Mouse (Mus musculus): Measurements from ENCODE around the gene Rad51c.
A peak's percentile ranks its signal among the peaks of the same experiment; 100 is the strongest.

The Rad51c gene

DNA sequence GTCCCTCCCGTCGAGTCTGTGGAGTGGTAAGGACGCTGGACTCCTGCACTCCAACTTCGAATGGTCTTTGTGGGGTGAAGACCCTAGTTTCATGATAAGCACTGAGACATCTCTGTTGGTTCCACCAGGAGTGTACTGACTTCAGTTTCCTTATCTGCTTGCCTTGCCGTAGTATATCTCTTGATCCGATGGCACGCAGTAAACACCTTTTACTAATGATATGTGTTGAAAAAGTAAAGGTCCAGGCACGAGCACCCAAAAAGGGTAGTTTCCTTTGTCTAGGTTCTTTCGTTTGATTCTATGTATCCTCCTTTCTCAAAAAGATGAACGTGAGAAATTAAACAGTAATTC, 45.5 kb downstream of the Rad51c start:
- no peak for DNase-seq

DNA sequence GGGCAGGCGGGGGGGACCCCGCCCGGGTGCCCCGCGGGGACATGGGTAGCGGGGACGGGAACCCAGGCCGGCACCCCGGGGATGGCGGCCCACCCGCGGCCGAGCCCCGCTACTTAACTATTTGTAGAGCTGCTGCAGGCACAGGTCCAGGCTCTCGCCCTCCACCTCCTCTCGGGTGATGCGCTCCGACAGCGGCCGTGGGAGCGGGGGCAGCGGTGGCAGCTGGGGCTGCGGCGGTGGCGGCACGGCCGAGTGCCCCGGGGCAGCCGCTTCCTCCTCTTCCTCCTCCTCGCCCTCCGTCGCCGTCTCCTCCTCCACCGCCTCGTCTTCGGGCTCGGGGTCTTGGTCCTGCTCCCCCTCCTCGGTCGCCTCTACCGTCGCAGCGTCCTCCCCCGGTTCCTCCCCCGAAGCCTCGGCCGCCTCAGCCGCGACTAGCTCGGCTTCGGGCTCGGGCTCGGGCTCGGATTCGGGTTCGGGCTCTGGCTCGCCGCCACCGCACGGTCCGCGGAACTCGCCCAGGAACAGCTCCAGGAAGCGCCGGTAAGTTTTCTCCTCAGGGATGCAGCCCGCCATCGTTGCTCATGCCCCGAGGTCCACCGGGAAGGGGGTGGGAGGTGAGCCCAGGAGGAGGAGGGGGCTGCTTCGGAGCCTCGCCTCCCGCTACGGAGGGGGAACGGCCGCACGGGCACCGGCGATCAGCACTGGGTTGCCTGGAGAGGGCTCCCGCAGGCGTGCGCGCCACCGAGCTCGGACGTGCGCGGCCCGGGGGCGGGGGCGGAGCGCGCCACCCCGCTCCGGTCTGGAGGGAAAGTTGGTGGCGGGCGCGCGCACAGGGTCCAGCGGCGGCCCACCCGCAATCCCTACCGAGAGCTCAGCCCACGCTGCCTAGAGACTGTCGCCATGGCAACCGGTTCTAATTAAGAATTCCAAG, 46.2 kb downstream of the Rad51c start, which contains the start of gene Ppm1e:
Ppm1e (minus strand) TSS at position 693 of the 931 bp plus-strand sequence.
- DNase-seq, result peak; percentile 97

DNA sequence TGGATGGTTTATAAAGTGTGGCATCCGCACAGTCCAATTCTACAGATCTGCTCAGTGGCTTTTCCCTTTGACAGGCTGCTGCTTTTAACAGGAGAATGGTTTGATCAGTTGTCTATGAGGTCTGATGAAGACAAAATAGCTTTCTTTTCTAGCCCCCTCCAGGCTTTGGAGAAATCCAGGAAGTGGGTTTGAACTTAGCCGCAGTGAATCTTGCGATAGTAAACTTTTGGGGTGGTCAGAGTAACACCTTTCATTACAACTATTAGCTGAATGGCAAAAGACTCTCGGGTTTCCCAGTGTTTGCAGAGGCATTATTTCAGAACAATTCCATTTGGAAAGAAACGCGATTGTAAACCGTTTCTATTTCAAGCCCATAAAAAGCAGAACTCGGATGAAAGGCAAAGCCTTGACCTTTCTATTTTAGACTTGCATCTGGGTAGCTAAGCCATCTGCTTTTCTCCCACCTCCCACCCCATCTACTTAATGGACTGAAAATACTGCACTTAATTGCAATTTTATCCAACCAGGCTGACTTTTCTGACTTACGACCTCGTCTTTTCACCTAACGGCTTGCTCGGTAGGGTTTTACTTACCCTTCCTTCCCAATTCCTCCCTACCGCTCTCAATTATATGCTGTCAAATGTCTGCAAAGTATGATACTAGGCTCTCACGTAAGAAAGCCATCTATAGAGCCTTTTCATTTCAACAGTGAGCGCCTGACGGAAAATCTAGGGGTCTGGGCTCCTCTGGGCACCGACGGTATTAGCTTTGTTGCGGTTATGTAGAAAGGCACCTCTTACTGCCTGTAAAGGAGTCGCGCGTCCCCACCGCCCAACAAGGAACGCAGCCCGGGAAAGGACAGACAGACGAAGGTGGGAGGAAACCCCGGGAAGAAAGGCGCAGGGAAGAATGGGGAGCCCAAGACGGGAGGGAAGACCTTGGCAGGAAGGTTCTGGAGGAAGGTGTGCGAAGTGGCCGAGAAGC, 47.1 kb downstream of the Rad51c start:
- DNase-seq, result peak; percentile 88

DNA sequence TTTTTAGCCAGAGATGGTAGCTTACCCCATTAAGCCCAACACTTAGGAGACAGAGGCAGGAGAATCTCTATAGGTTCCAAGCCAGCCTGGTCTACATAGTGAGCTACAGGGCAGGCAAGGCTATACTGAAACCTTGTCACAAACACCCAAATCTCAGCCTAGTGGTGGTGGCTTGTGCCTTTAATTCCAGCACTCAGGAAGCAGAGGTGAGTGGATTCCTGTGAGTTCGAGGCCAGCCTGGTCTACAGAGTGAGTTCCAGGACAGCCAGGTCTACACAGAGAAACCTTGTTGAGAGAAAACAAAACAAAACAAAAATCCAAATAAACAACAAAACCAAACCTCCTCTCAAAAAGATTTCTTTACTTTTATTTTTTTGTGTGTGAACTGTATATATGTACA, 49.9 kb downstream of the Rad51c start:
- peak; percentile 69 for DNase-seq

DNA sequence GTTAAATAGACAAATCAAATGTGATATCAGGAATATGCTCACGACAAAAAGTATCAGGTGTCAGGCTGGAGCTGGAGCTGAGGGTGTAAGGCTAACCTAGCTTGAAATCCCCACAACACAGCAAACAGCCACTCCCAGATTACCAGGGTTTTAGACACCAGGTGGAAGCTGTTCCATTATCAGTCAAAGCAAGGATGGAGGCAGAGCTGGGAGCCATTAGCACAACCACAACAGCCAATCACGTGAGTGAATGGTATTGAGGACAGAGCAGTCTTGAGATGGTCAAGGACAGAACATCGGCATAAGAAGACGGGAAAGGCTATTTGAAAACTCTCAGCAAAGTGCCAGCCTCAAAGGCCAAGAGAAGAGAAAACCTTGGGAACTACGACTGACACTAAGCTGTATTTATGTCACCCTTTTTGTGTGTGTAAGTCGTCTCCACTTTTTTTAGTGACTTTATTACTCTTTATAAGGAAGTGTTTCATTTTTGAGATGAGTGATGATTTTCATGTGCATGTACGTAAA, 51.0 kb downstream of the Rad51c start:
- peak; percentile 55 for DNase-seq

Data from heart, adult 11 months (tissue).